Comparison of ENCODE assay signal across 27 mouse cellular contexts in genomic region chr10:61128701-61129365, GRCm38 (mm10). TPM values are rescaled to one million over a fixed set of nuclear protein-coding genes. Genes with fewer than 3 reads are reported as not detected.
"Had no signal": no experiment of that assay in that cellular context is flagged by ENCODE, and none has a peak within 500 bp of the region (broad histone marks: within the 10 kb centered on the region; RNA-seq: fewer than 3 reads in every experiment).

No protein-coding gene starts in this region.

- H3K9me3 ChIP-seq: kidney, embryonic 15.5 days; limb, embryonic 12.5 days; limb, embryonic 15.5 days; megakaryocyte, embryonic 14.5 days; midbrain, embryonic 10.5 days; midbrain, embryonic 13.5 days; neural tube, embryonic 13.5 days had no signal

- H3K9ac ChIP-seq: kidney, embryonic 15.5 days; limb, embryonic 12.5 days; limb, embryonic 15.5 days; lung, embryonic 14.5 days; midbrain, embryonic 13.5 days; neural tube, embryonic 13.5 days had no signal

- H3K27me3 ChIP-seq: kidney, embryonic 15.5 days; limb, embryonic 12.5 days; limb, embryonic 15.5 days; megakaryocyte, embryonic 14.5 days; midbrain, embryonic 13.5 days; neural tube, embryonic 13.5 days had no signal

- H3K27ac ChIP-seq: hindbrain, postnatal 0 days; kidney, embryonic 15.5 days; left cerebral cortex, adult 2 months; limb, embryonic 12.5 days; limb, embryonic 15.5 days; midbrain, embryonic 10.5 days; midbrain, embryonic 13.5 days; neural tube, embryonic 13.5 days had no signal

- DNase-seq: kidney, adult 11 months; kidney, adult 8-10 months; kidney, postnatal 10 days; kidney, postnatal 36 days; layer of hippocampus, postnatal 36 days; left cerebral cortex, postnatal 4 days; lung, embryonic 14.5 days; lung, postnatal 10 days; lung, postnatal 36 days; retina, postnatal 1 day; right cerebral cortex, postnatal 25 days; thymus, adult 18-20 months; thymus, postnatal 36 days had no signal

- H3K4me1 ChIP-seq: kidney, embryonic 15.5 days; limb, embryonic 12.5 days; limb, embryonic 15.5 days; megakaryocyte, embryonic 14.5 days; midbrain, embryonic 10.5 days; midbrain, embryonic 13.5 days; neural tube, embryonic 13.5 days had no signal

- H3K4me2 ChIP-seq: kidney, embryonic 15.5 days; limb, embryonic 12.5 days; limb, embryonic 15.5 days; lung, embryonic 14.5 days; midbrain, embryonic 13.5 days; neural tube, embryonic 13.5 days had no signal

- H3K4me3 ChIP-seq: kidney, embryonic 15.5 days; left cerebral cortex, adult 2 months; limb, embryonic 12.5 days; limb, embryonic 15.5 days; megakaryocyte, embryonic 14.5 days; midbrain, embryonic 10.5 days; midbrain, embryonic 13.5 days; myocyte; neural tube, embryonic 13.5 days had no signal

- ATAC-seq: hindbrain, postnatal 0 days; inflammation-experienced regulatory T-cells, adult 6 months; midbrain, embryonic 13.5 days; midbrain, embryonic 16.5 days had no signal

RNA-seq across cellular contexts. Expression of gene Tbata, which starts 42.9 kb away (rescaled TPM):
- polyA plus RNA-seq: inflammation-experienced regulatory T-cells, adult 6 months; limb, embryonic 12.5 days; midbrain, embryonic 10.5 days; myocyte; spleen, adult 2 months; stomach, embryonic 16.5 days had no signal
